Mouse (Mus musculus) kidney, postnatal 0 days (tissue): ENCODE data around the gene Usp33. TPM values are rescaled to one million over a fixed set of nuclear protein-coding genes. Genes with fewer than 3 reads are reported as not detected.
"Not testable (repeated sequence)": the region's sequence is repeated elsewhere in the genome, so short reads cannot be mapped to it uniquely, and the experiment has no call there.

Experiments used
- ATAC-seq: fragments of 200-750 bp; cut with Nextera tagmentation; replicated peaks from 2 replicates; pipeline ENCODE4 v1.8.0; 2017; ENCODE audit warnings: low read depth, moderate number of reproducible peaks, moderate TSS enrichment, moderate library complexity; ENCODE audit not compliant: low FRiP score
- DNase-seq: peaks from one replicate; pipeline ENCODE4 v3.0.0-alpha.2; 2016; ENCODE audit warnings: low spot score
- H3K27ac ChIP-seq: fragments of 300-500 bp; sonication (generic); 2 replicates; pipeline ENCODE4 v1.5.1; 2014; ENCODE audit warnings: mild to moderate bottlenecking
- H3K27me3 ChIP-seq: fragments of 300-500 bp; sonication (generic); 2 replicates; pipeline ENCODE4 v1.6.1; 2014; ENCODE audit warnings: low read length, mixed read lengths; ENCODE audit not compliant: insufficient read depth
- H3K36me3 ChIP-seq: fragments of 300-500 bp; sonication (generic); 2 replicates; pipeline ENCODE4 v1.6.1; 2014; ENCODE audit warnings: low read length, mixed read lengths; ENCODE audit not compliant: insufficient read depth
- H3K4me1 ChIP-seq: fragments of 300-500 bp; sonication (generic); replicated peaks from 2 replicates; pipeline ENCODE4 v1.6.1; 2014; ENCODE audit warnings: antibody characterized with exemption, low read length, mixed read lengths; ENCODE audit not compliant: insufficient read depth
- H3K4me2 ChIP-seq: fragments of 300-500 bp; sonication (generic); 2 replicates; pipeline ENCODE4 v1.6.1; 2014; ENCODE audit warnings: mild to moderate bottlenecking, low read length, moderate library complexity, mixed read lengths
- H3K4me3 ChIP-seq: fragments of 300-500 bp; sonication (generic); replicated peaks from 2 replicates; pipeline ENCODE4 v1.5.1; 2014; ENCODE audit warnings: low read depth, low read length
- H3K9ac ChIP-seq: fragments of 300-500 bp; sonication (generic); 2 replicates; pipeline ENCODE4 v1.6.1; 2014; ENCODE audit warnings: low read depth, low read length
- H3K9me3 ChIP-seq: fragments of 300-500 bp; sonication (generic); replicated peaks from 2 replicates; pipeline ENCODE4 v1.6.1; 2016; ENCODE audit warnings: low read length, inconsistent platforms, mixed read lengths
- CTCF ChIP-seq: IDR thresholded peaks from 2 replicates; pipeline ENCODE4 v1.5.1; 2016; ENCODE audit warnings: antibody characterized with exemption, low read depth, mild to moderate bottlenecking, moderate library complexity
- WGBS: fragments of 180-500 bp; shearing (Covaris S2); extraction: QIAGEN DNeasy Blood & Tissue Kit; methylation state at CpG from one replicate; pipeline ENCODE4 v1.1.7; 2014; 5-methylcytosine and 5-hydroxymethylcytosine counted together
- polyA plus RNA-seq: library from polyadenylated mRNA; unstranded; fragments of >200 nt; fragmentation: Nextera tagmentation; extraction: Ambion mirVana; gene quantifications from 2 replicates; pipeline ENCODE4 v1.2.1, GENCODE M21; 2015

Usp33 gene
- polyA plus RNA-seq, 1 experiment from 2014 or later: 30.5 TPM

DNA sequence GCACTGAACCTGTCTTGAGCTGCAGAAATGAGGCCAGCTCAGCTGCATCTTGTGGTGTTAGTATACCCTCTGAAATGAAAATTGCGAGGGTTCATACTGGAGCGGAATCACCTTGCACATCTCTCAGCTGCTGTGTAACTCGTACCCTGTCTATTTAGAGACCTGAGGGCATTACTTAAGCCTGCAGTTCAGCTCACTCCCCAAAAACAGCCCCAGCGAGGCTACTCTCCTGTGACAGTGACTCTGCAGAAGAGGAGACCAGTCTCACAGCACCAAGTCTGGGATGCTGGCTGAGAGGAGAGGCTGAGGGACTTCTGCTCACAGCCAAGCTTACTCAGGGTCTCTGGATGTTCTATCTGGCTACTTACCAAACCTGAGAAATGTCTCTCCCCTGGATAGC is 40.3 kb upstream of the Usp33 start:
- TF ChIP-seq CTCF: no peak
- ATAC-seq (no peak), DNase-seq (no peak)
- Histone ChIP-seq H3K4me3 (no peak overlapping the region), H3K4me2 (no peak overlapping the region), H3K9ac (no peak overlapping the region), H3K27ac (no peak overlapping the region), H3K36me3 (0 out of 2 replicates have a peak, but pooled peaks cover 6% of the 10 kb centered on the region), H3K27me3 (no peaks in the 10 kb centered on the region), H3K4me1 (no peaks in the 10 kb centered on the region), H3K9me3 (no peaks in the 10 kb centered on the region)
- WGBS: 79% methylated on average over 4 of the region's 4 CpGs

DNA sequence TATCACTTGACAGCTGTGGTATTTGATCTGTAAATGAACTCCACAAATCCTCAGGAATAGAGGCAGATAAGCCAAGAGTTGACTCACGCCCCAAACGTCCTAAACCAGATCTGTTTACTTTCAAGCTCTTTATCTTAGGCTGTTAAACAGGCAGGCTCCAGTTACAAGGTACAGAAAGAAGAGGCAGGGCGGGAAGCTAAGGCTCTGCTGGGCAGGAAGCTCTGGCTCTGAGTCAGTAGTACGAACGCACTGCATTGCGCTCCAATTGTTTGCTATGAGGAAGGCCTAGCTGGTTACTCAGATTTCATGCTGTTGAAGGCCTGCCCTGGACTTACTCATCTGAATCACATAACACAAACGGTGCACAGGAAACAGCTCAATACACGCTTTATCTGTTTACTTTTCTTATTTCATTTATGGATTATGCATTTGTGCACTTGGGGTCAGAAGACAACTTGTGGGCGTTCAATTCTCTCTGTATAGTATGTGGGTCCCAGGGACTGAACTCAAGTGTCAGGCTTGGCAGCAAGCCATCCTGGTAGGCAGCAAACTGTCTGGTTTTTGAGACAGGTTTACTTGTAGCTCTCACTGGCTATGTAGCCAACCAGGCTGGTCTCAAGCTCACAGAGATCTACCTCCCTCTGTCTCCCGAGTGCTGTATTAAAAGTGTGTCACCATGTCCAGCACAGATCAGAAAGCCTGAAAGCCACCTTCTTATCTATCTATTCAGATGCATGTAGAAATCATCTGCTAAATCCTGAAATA is 37.6 kb upstream of the Usp33 start:
- Histone ChIP-seq H3K9me3 (no peaks in the 10 kb centered on the region), H3K4me3 (no peak overlapping the region), H3K4me1 (no peaks in the 10 kb centered on the region), H3K27ac (no peak overlapping the region), H3K36me3 (no peaks in the 10 kb centered on the region), H3K4me2 (no peak overlapping the region), H3K27me3 (no peaks in the 10 kb centered on the region), H3K9ac (no peak overlapping the region)
- no peak for TF ChIP-seq CTCF
- ATAC-seq: peak; percentile 70; the same call in 1 of the 2 replicates
- peak; percentile 72 for DNase-seq
- 29% methylated on average over 10 of the region's 10 CpGs for WGBS

DNA sequence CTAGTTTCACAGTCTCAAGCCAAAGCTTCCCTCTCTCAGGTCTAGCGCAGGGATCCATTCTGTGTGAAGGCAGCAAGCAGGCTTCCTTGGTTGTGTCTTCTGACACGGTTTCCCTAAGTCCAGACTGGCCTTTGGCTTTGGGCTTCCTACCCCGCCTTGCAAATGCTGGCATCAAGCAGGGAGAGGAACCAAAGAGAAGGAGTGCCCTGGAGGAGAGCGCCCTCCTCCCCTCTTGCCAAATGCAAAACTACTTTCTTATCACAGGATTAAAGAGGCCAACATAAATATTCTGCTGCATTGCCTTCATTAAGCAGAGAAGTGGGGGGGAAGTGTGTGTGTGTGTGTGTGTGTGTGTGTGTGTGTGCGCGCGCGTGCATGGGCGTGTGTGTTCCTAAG is 37.0 kb upstream of the Usp33 start:
- Histone ChIP-seq H3K36me3 (no peaks in the 10 kb centered on the region), H3K27me3 (no peaks in the 10 kb centered on the region), H3K9me3 (no peaks in the 10 kb centered on the region), H3K4me2 (no peak overlapping the region), H3K27ac (no peak overlapping the region), H3K9ac (0 out of 2 replicates have a peak overlapping the region, but pooled peaks have one; percentile 5), H3K4me3 (no peak overlapping the region), H3K4me1 (no peaks in the 10 kb centered on the region)
- DNase-seq (no peak), ATAC-seq (no peak)
- no peak for TF ChIP-seq CTCF
- 94% methylated on average over 9 of the region's 9 CpGs for WGBS

DNA sequence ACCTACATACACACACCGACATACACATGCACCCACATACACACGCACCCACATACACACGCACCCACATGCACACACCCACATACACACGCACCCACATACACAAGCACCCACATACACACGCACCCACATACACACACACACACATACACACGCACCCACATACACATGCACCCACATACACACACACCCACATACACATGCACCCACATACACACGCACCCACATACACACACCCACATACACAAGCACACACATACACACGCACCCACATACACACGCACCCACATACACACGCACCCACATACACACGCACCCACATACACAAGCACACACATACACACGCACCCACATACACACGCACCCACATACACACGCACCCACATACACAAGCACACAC is 31.6 kb upstream of the Usp33 start:
- not testable (repeated sequence) for H3K9ac ChIP-seq, H3K4me1 ChIP-seq, H3K4me2 ChIP-seq, H3K27ac ChIP-seq, H3K9me3 ChIP-seq, H3K27me3 ChIP-seq, H3K4me3 ChIP-seq, ATAC-seq, H3K36me3 ChIP-seq, DNase-seq
- 84% methylated on average over 14 of the region's 14 CpGs for WGBS

DNA sequence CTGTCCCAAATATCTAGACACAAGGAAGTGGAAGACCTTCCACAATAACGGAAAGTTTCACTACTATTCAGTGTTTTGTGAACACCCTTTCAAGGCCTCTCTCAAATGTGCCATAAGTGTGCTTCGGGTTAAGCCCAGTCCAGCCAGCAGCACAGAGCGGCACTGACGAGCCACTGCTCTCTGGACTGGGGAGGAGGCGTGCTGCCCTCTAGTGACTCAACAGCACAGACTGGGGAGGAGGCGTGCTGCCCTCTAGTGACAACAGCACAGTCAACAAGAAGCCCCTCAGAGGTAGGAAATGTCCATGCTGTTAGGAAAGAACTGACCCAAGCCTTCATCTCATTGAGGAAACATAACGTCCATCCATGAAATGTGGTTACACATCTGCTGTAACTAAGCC is 30.7 kb upstream of the Usp33 start:
- no peaks in the 10 kb centered on the region for H3K9me3 ChIP-seq
- H3K36me3 ChIP-seq: peaks cover under 1% of the 10 kb centered on the region; the same call in 1 of the 2 replicates
- H3K4me3 ChIP-seq: no peak overlapping the region
- no peak overlapping the region for H3K9ac ChIP-seq
- DNase-seq: peak; percentile 96
- no peaks in the 10 kb centered on the region for H3K27me3 ChIP-seq
- no peak overlapping the region for H3K27ac ChIP-seq
- no peak overlapping the region for H3K4me2 ChIP-seq
- TF ChIP-seq CTCF: peak; percentile 100
- WGBS: 10% methylated on average over 7 of the region's 7 CpGs
- ATAC-seq: peak; percentile 97
- H3K4me1 ChIP-seq: no peaks in the 10 kb centered on the region

- 88% methylated on average over 9 of the region's 9 CpGs for WGBS
- DNase-seq, H3K27me3 ChIP-seq, H3K9ac ChIP-seq, H3K4me3 ChIP-seq, ATAC-seq, H3K9me3 ChIP-seq, H3K4me2 ChIP-seq, H3K27ac ChIP-seq, H3K4me1 ChIP-seq, H3K36me3 ChIP-seq: not testable (repeated sequence)
Measured at GRCm38 (mm10) chr3:152316447-152317173, 29.7 kb upstream of the Usp33 start.
